Mouse (Mus musculus): ENCODE measurements around the gene Gnas. TPM values are rescaled to one million over a fixed set of nuclear protein-coding genes. Genes with fewer than 3 reads are reported as not detected.
"Not testable (repeated sequence)": the region's sequence is repeated elsewhere in the genome, so short reads cannot be mapped to it uniquely, and the experiment has no call there.

The Gnas gene
- total RNA-seq, 2 experiments from 2014 or later, result 162 to 242 TPM

DNA sequence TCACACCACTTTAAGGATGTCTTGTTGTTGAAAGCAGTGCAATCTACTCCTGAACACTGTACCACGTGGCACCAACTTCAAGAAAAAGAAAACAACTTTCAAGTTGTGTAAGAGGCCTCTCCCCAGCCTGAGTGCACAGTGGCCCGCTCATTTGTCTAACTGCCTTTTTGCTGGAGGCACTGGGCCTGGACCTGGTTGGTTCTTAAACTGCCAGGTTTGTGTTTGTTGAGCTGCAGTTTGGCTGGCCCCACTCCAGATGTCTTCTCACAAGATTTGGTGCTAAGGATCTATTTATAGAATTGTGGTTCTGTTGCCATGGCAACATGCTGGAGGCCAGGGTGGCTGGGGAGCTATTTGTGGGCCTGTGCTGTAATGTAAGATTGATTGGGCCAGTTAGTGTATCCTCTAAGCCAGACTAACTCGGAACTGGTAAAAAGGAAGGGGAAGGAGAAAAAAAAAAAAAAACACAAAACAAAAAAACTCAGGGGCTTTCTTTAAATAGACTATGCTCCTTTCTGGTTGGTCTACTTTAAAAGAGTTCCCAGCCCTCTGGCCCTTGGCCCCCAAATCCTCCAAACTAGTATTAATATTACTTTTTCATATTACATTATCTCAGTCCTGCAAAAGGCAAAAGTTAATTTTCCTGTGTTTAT is 60.0 kb downstream of the Gnas start:
- ATAC-seq (replicated peaks; ENCODE audit: low FRiP score, poor library complexity, severe bottlenecking), result no peak

GRCm38 (mm10) chr2:174344996-174345395 is 60.9 kb downstream of the Gnas start:
- no peak for ATAC-seq (replicated peaks; ENCODE audit: low FRiP score, poor library complexity, severe bottlenecking)

GRCm38 (mm10) chr2:174346612-174346998 is 62.5 kb downstream of the Gnas start, which contains the start of gene Gm20721:
TSS of gene Gm20721 (minus strand) at chr2:174346712.
- ATAC-seq (replicated peaks; ENCODE audit: low FRiP score, poor library complexity, severe bottlenecking), result no peak

GRCm38 (mm10) chr2:174346999-174347668 is 63.0 kb downstream of the Gnas start:
- ATAC-seq (replicated peaks; ENCODE audit: low FRiP score, poor library complexity, severe bottlenecking), result not testable (repeated sequence)

GRCm38 (mm10) chr2:174358516-174358915 is 74.4 kb downstream of the Gnas start:
- ATAC-seq (replicated peaks; ENCODE audit: low FRiP score, poor library complexity, severe bottlenecking), result no peak

GRCm38 (mm10) chr2:174359656-174360055 is 75.5 kb downstream of the Gnas start:
- no peak for ATAC-seq (replicated peaks; ENCODE audit: low FRiP score, poor library complexity, severe bottlenecking)

DNA sequence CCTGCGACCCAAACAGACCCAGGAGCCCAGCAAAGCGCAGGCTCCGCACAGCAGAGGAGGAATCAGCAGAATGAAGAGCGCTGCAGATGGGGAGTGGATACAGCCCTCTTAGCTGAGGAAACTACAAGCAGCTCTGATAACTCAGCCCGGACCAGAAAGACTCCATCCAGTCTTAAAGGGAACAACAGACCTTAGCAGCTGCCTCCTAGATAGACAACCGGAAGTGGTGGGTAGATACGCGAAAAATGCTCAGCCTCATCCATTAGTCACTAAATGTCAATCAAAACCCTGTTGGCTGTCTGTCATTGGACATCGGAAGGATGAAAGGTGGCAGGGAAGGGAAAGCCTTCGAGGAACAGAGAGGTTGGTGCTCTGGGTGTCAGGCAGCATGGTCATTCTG is 82.5 kb downstream of the Gnas start:
- no peak; the same call in 1 of the 2 replicates for ATAC-seq (replicated peaks; ENCODE audit: low FRiP score, poor library complexity, severe bottlenecking)

DNA sequence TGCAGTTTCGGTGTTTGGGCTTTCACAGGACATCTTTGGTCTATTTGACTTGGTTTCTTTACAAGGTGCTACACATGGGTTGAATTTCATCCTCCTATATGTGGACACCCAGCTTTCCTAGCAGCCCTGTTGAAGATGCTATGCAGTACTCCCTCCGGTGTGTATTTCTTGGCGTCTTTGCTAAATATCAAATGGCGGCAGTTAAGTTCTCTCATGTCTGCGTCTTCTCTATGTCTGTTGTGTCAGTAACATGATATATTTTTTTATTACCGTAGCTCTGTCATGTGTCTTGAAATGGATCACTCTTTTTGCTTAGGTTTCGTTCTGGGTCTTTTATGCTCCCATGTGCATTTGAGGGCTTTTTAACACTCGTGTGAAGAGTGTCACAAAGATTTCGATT is 96.9 kb downstream of the Gnas start:
- no peak for ATAC-seq (replicated peaks; ENCODE audit: low FRiP score, poor library complexity, severe bottlenecking)

- no peak for ATAC-seq (replicated peaks; ENCODE audit: low FRiP score, poor library complexity, severe bottlenecking)
These were observed 107.8 kb downstream of the Gnas start for GRCm38 (mm10) chr2:174391936-174392335.

DNA sequence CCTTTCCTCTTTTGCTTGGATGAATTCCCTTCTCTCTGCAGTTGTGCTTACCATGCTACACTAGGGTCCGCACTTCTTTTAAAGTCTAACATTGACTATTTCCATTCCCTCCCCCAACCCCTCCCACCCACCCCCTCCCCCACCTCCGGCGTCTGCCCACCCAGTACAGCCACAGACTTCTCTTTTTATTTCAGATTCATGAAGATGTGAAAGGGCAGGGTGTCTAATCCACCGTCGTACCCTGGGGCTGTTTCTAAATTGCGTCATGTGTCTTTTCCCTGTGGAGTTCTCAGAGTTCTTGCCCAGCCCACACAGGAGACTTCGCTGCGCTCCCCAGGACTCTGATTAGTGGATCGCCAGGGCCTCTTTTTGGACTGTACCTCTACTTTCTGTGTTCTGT is 108.4 kb downstream of the Gnas start:
- ATAC-seq (replicated peaks; ENCODE audit: low FRiP score, poor library complexity, severe bottlenecking), result no peak

DNA sequence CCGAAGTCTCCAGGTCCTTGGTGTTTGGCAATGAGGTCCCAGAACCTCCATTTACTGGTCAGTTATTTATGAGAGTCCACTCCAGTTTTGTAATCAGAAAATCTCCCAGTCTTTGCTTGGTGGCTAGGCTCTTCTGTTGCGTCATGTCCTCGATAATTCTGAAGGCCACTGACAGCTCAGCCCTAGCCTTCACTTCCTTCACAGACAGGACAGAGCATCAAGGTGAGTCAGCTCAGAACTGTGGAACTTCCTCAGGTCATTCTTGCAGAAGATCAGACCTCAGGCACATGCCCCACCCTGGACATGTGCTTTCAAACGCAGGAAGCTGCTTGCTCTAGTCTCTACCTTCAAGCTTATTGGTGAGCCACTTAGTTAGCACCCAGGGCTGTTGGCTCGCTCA is 109.3 kb downstream of the Gnas start:
- no peak for ATAC-seq (replicated peaks; ENCODE audit: low FRiP score, poor library complexity, severe bottlenecking)

Other genes with a start within 250 kb of the Gnas start
- 2.1 and 6.1 TPM in 2 replicates for gene Stx16, start 208.0 kb upstream of the Gnas start, total RNA-seq (2015; ENCODE audit: low replicate concordance)
- 7.1 and 8.5 TPM in 2 replicates for gene Stx16, start 208.0 kb upstream of the Gnas start, total RNA-seq (2017; ENCODE audit: low replicate concordance)
- 4.6 and 11.0 TPM in 2 replicates for gene Npepl1, start 174.0 kb upstream of the Gnas start, total RNA-seq (2015; ENCODE audit: low replicate concordance)
- gene Npepl1, start 174.0 kb upstream of the Gnas start, total RNA-seq (2017; ENCODE audit: low replicate concordance), result 2.0 and 4.3 TPM in 2 replicates
- not detected in 2 replicates for gene Gm20721, start 62.4 kb downstream of the Gnas start, total RNA-seq (2015; ENCODE audit: low replicate concordance)
- 0.43 and 8.5 TPM in 2 replicates for gene Gm20721, start 62.4 kb downstream of the Gnas start, total RNA-seq (2017; ENCODE audit: low replicate concordance)
- gene Nelfcd, start 131.5 kb downstream of the Gnas start, total RNA-seq (2015; ENCODE audit: low replicate concordance), result 6.9 and 17.3 TPM in 2 replicates
- gene Nelfcd, start 131.5 kb downstream of the Gnas start, total RNA-seq (2017; ENCODE audit: low replicate concordance), result 24.7 and 26.9 TPM in 2 replicates
- gene Ctsz, start 154.7 kb downstream of the Gnas start, total RNA-seq (2015; ENCODE audit: low replicate concordance), result 16.7 and 43.5 TPM in 2 replicates
- 51.3 and 55.3 TPM in 2 replicates for gene Ctsz, start 154.7 kb downstream of the Gnas start, total RNA-seq (2017; ENCODE audit: low replicate concordance)
- gene Tubb1, start 166.4 kb downstream of the Gnas start, total RNA-seq (2015; ENCODE audit: low replicate concordance), result not detected in 2 replicates
- gene Tubb1, start 166.4 kb downstream of the Gnas start, total RNA-seq (2017; ENCODE audit: low replicate concordance), result 1.1 TPM in 2 replicates
- 128 and 133 TPM in 2 replicates for gene Atp5e, start 179.8 kb downstream of the Gnas start, total RNA-seq (2015; ENCODE audit: low replicate concordance)
- gene Atp5e, start 179.8 kb downstream of the Gnas start, total RNA-seq (2017; ENCODE audit: low replicate concordance), result 99.0 and 117 TPM in 2 replicates
- gene Prelid3b, start 188.8 kb downstream of the Gnas start, total RNA-seq (2015; ENCODE audit: low replicate concordance), result 30.3 and 40.0 TPM in 2 replicates
- 44.6 and 48.1 TPM in 2 replicates for gene Prelid3b, start 188.8 kb downstream of the Gnas start, total RNA-seq (2017; ENCODE audit: low replicate concordance)

All from erythroblast, adult 5-6 weeks (primary cell).